Mouse (Mus musculus) spleen, postnatal 10 days (tissue): ENCODE measurements around the gene Apba3.

Experiments used
- DNase-seq, 2 experiments: peaks; one replicate each; pipeline ENCODE4 v3.0.0; 2021 to 2022; ENCODE audit warnings: low spot score in 2 of 2

The Apba3 gene

GRCm38 (mm10) chr10:81306837-81307682, 40.3 kb downstream of the Apba3 start:
- DNase-seq, result no peak

GRCm38 (mm10) chr10:81309571-81309970, 42.8 kb downstream of the Apba3 start:
- DNase-seq, result no peak

GRCm38 (mm10) chr10:81313581-81313980, 46.8 kb downstream of the Apba3 start:
- no peak for DNase-seq

GRCm38 (mm10) chr10:81314201-81314600, 47.4 kb downstream of the Apba3 start:
- DNase-seq, result no peak

GRCm38 (mm10) chr10:81315587-81315986, 48.8 kb downstream of the Apba3 start:
- no peak for DNase-seq

- DNase-seq, result peak in 1 of 2 experiments; percentile 58
Observed at GRCm38 (mm10) chr10:81316338-81317060, 49.7 kb downstream of the Apba3 start.

- DNase-seq, result peak in 1 of 2 experiments; percentile 61
Observed at GRCm38 (mm10) chr10:81317273-81317672, 50.5 kb downstream of the Apba3 start.

- DNase-seq, result peak in 1 of 2 experiments; percentile 45
Observed at GRCm38 (mm10) chr10:81318589-81319329, 52.0 kb downstream of the Apba3 start.

GRCm38 (mm10) chr10:81319330-81319699, 52.6 kb downstream of the Apba3 start:
- DNase-seq, result peak in 1 of 2 experiments; percentile 58

- peak in 1 of 2 experiments; percentile 45 for DNase-seq
Observed at GRCm38 (mm10) chr10:81319741-81320549, 53.2 kb downstream of the Apba3 start.

- DNase-seq, result peak; percentile 96 to 99
Observed at GRCm38 (mm10) chr10:81320550-81321347, 54.0 kb downstream of the Apba3 start, which contains the start of gene Cactin. Gene Cactin (plus strand): TSS chr10:81321103.

GRCm38 (mm10) chr10:81321436-81321835, 54.7 kb downstream of the Apba3 start:
- no peak for DNase-seq

GRCm38 (mm10) chr10:81322444-81322843, 55.7 kb downstream of the Apba3 start:
- DNase-seq, result no peak
